Mouse (Mus musculus) CH12.LX (cell line): Measurements from ENCODE around the gene Lipt2. TPM values are rescaled to one million over a fixed set of nuclear protein-coding genes. Genes with fewer than 3 reads are reported as not detected.

Experiments
- DNase-seq: peaks from one replicate; pipeline ENCODE4 v3.0.0-alpha.2; 2013; ENCODE audit errors: extremely low read depth
- H3K27ac ChIP-seq: 2 replicates; pipeline ENCODE4 v1.5.1; 2012; ENCODE audit warnings: low read depth, mild to moderate bottlenecking, control low read depth, moderate library complexity; ENCODE audit not compliant: insufficient read depth
- H3K27me3 ChIP-seq: replicated peaks from 2 replicates; pipeline ENCODE3; 2012; ENCODE audit warnings: inconsistent platforms
- H3K36me3 ChIP-seq, 2 experiments: replicated peaks in 1 of 2; 2 replicates each; pipeline versions ENCODE3 to v1.6.1; 2012; ENCODE audit warnings: inconsistent platforms in 1 of 2, low read length in 1 of 2, mild to moderate bottlenecking in 1 of 2, mixed read lengths in 1 of 2, moderate library complexity in 1 of 2; ENCODE audit not compliant: control insufficient read depth in 1 of 2, insufficient read depth in 1 of 2
- H3K4me1 ChIP-seq, 2 experiments: 2 replicates each; pipeline ENCODE4 v1.6.1; 2012; ENCODE audit warnings: inconsistent platforms in 1 of 2, moderate library complexity in 1 of 2; ENCODE audit not compliant: insufficient read depth in 2 of 2, control insufficient read depth in 1 of 2
- H3K4me2 ChIP-seq: 2 replicates; pipeline ENCODE4 v1.6.1; 2012; ENCODE audit warnings: low read depth, mild to moderate bottlenecking, control low read depth; ENCODE audit not compliant: poor library complexity, insufficient read depth, severe bottlenecking
- H3K4me3 ChIP-seq, 3 experiments: fragments of 150-350 bp in 1 of 3; sonication (generic) in 1 of 3; replicated peaks in 1 of 3; 2 replicates each; pipeline versions ENCODE3 to v1.5.1; 2011 to 2012; ENCODE audit warnings: low read depth in 2 of 3, low read length in 2 of 3, mild to moderate bottlenecking in 2 of 3, moderate library complexity in 2 of 3, control low read depth in 1 of 3, improper control_type of control experiment in 1 of 3, inconsistent platforms in 1 of 3, mixed read lengths in 1 of 3; ENCODE audit not compliant: poor library complexity in 1 of 3
- H3K79me2 ChIP-seq: replicated peaks from 2 replicates; pipeline ENCODE4 v1.6.1; 2012; ENCODE audit warnings: mild to moderate bottlenecking, moderate library complexity; ENCODE audit not compliant: control insufficient read depth, poor library complexity, insufficient read depth, severe bottlenecking; ENCODE audit errors: extremely low read depth
- H3K9ac ChIP-seq: 2 replicates; pipeline ENCODE4 v1.6.1; 2012; ENCODE audit warnings: low read depth, mild to moderate bottlenecking, control low read depth, moderate library complexity; ENCODE audit not compliant: insufficient read depth
- H3K9me3 ChIP-seq: replicated peaks from 2 replicates; pipeline ENCODE3; 2012; ENCODE audit warnings: low read length, inconsistent platforms, mixed read lengths
- BHLHE40 ChIP-seq: IDR thresholded peaks from 2 replicates; pipeline ENCODE4 v1.6.1; 2011; ENCODE audit warnings: mild to moderate bottlenecking, low read depth, low read length, improper control_type of control experiment
- CHD1 ChIP-seq: IDR thresholded peaks from 2 replicates; pipeline ENCODE4 v1.6.1; 2012; ENCODE audit warnings: low read depth, low read length, improper control_type of control experiment, inconsistent platforms
- CHD2 ChIP-seq: IDR thresholded peaks from 2 replicates; pipeline ENCODE4 v1.6.1; 2011; ENCODE audit warnings: low read length, improper control_type of control experiment
- CTCF ChIP-seq, 2 experiments: IDR thresholded peaks in 1 of 2; conservative IDR thresholded peaks in 1 of 2; 2 replicates each; pipeline ENCODE4 v1.5.1; 2011 to 2012; ENCODE audit warnings: low read depth in 2 of 2, low read length in 2 of 2, improper control_type of control experiment in 1 of 2, inconsistent platforms in 1 of 2, mild to moderate bottlenecking in 1 of 2, moderate library complexity in 1 of 2
- E2F4 ChIP-seq: IDR thresholded peaks from 2 replicates; pipeline ENCODE4 v1.6.1; 2011; ENCODE audit warnings: low read depth, low read length, improper control_type of control experiment; ENCODE audit not compliant: insufficient replicate concordance
- ELF1 ChIP-seq: IDR thresholded peaks from 2 replicates; pipeline ENCODE4 v1.6.1; 2014; ENCODE audit warnings: low read depth, mild to moderate bottlenecking, inconsistent platforms, low read length, improper control_type of control experiment
- EP300 ChIP-seq: IDR thresholded peaks from 2 replicates; pipeline ENCODE4 v1.6.1; 2011; ENCODE audit warnings: low read length, improper control_type of control experiment
- ETS1 ChIP-seq: conservative IDR thresholded peaks from 2 replicates; pipeline ENCODE4 v1.6.1; 2012; ENCODE audit warnings: low read depth, mild to moderate bottlenecking, inconsistent platforms, low read length, improper control_type of control experiment, moderate library complexity
- GABPA ChIP-seq: IDR thresholded peaks from 2 replicates; pipeline ENCODE4 v1.6.1; 2012; ENCODE audit warnings: low read depth, low read length, improper control_type of control experiment, inconsistent platforms; ENCODE audit not compliant: insufficient replicate concordance
- HCFC1 ChIP-seq: IDR thresholded peaks from 2 replicates; pipeline ENCODE4 v1.6.1; 2012; ENCODE audit warnings: low read depth, mild to moderate bottlenecking, inconsistent platforms, low read length, improper control_type of control experiment
- IRF4 ChIP-seq: IDR thresholded peaks from 2 replicates; pipeline ENCODE4 v1.6.1; 2014; ENCODE audit warnings: low read depth, mild to moderate bottlenecking, inconsistent platforms, low read length, improper control_type of control experiment
- JUN ChIP-seq: IDR thresholded peaks from 2 replicates; pipeline ENCODE4 v1.6.1; 2011; ENCODE audit warnings: low read depth, mild to moderate bottlenecking, low read length, improper control_type of control experiment, moderate library complexity; ENCODE audit not compliant: insufficient read depth
- JUND ChIP-seq: conservative IDR thresholded peaks from 2 replicates; pipeline ENCODE4 v1.6.1; 2011; ENCODE audit warnings: low read depth, low read length, improper control_type of control experiment
- KAT2A ChIP-seq: IDR thresholded peaks from 2 replicates; pipeline ENCODE4 v1.6.1; 2012; ENCODE audit warnings: low read length, improper control_type of control experiment, inconsistent platforms; ENCODE audit not compliant: insufficient replicate concordance
- MAFK ChIP-seq: IDR thresholded peaks from 2 replicates; pipeline ENCODE4 v1.6.1; 2011; ENCODE audit warnings: low read length, improper control_type of control experiment; ENCODE audit not compliant: insufficient replicate concordance
- MAX ChIP-seq: IDR thresholded peaks from 2 replicates; pipeline ENCODE4 v1.6.1; 2011; ENCODE audit warnings: low read length, improper control_type of control experiment
- MAZ ChIP-seq: IDR thresholded peaks from 2 replicates; pipeline ENCODE4 v1.6.1; 2012; ENCODE audit warnings: low read depth, mild to moderate bottlenecking, inconsistent platforms, low read length, improper control_type of control experiment, moderate library complexity
- MEF2A ChIP-seq: IDR thresholded peaks from 2 replicates; pipeline ENCODE4 v1.6.1; 2014; ENCODE audit warnings: low read depth, mild to moderate bottlenecking, inconsistent platforms, low read length, improper control_type of control experiment, borderline replicate concordance
- MXI1 ChIP-seq: IDR thresholded peaks from 2 replicates; pipeline ENCODE4 v1.6.1; 2011; ENCODE audit warnings: mild to moderate bottlenecking, low read depth, low read length, improper control_type of control experiment
- MYC ChIP-seq: IDR thresholded peaks from 2 replicates; pipeline ENCODE4 v1.6.1; 2011; ENCODE audit warnings: low read depth, mild to moderate bottlenecking, improper control_type of control experiment, low read length
- NELFE ChIP-seq: IDR thresholded peaks from 2 replicates; pipeline ENCODE4 v1.6.1; 2011; ENCODE audit warnings: low read depth, low read length, improper control_type of control experiment
- NRF1 ChIP-seq: IDR thresholded peaks from 2 replicates; pipeline ENCODE4 v1.6.1; 2014; ENCODE audit warnings: low read depth, mild to moderate bottlenecking, inconsistent platforms, low read length, improper control_type of control experiment, moderate library complexity
- PAX5 ChIP-seq: IDR thresholded peaks from 2 replicates; pipeline ENCODE4 v1.6.1; 2012; ENCODE audit warnings: low read length, inconsistent platforms, mixed read lengths
- POLR2A ChIP-seq: IDR thresholded peaks from 2 replicates; pipeline ENCODE4 v1.6.1; 2011; ENCODE audit warnings: low read depth, mild to moderate bottlenecking, improper control_type of control experiment, low read length
- POLR2AphosphoS2 ChIP-seq: IDR thresholded peaks from 2 replicates; pipeline ENCODE4 v1.6.1; 2011; ENCODE audit warnings: low read depth, low read length, improper control_type of control experiment
- RAD21 ChIP-seq: IDR thresholded peaks from 2 replicates; pipeline ENCODE4 v1.6.1; 2011; ENCODE audit warnings: low read depth, mild to moderate bottlenecking, low read length, improper control_type of control experiment, moderate library complexity
- RCOR1 ChIP-seq: conservative IDR thresholded peaks from 2 replicates; pipeline ENCODE4 v1.6.1; 2012; ENCODE audit warnings: low read depth, mild to moderate bottlenecking, inconsistent platforms, low read length, improper control_type of control experiment
- SIN3A ChIP-seq: IDR thresholded peaks from 2 replicates; pipeline ENCODE4 v1.6.1; 2012; ENCODE audit warnings: low read length, improper control_type of control experiment, inconsistent platforms
- SMC3 ChIP-seq: IDR thresholded peaks from 2 replicates; pipeline ENCODE4 v1.6.1; 2011; ENCODE audit warnings: low read depth, low read length, improper control_type of control experiment
- TBP ChIP-seq: conservative IDR thresholded peaks from 2 replicates; pipeline ENCODE4 v1.6.1; 2011; ENCODE audit warnings: low read depth, low read length, improper control_type of control experiment
- TCF12 ChIP-seq: IDR thresholded peaks from 2 replicates; pipeline ENCODE4 v1.6.1; 2014; ENCODE audit warnings: low read depth, mild to moderate bottlenecking, inconsistent platforms, low read length, improper control_type of control experiment
- UBTF ChIP-seq: IDR thresholded peaks from 2 replicates; pipeline ENCODE4 v1.6.1; 2012; ENCODE audit warnings: low read depth, mild to moderate bottlenecking, inconsistent platforms, low read length, improper control_type of control experiment, moderate library complexity
- USF1 ChIP-seq: IDR thresholded peaks from 2 replicates; pipeline ENCODE4 v1.6.1; 2014; ENCODE audit warnings: low read depth, mild to moderate bottlenecking, inconsistent platforms, low read length, improper control_type of control experiment
- USF2 ChIP-seq: conservative IDR thresholded peaks from 2 replicates; pipeline ENCODE4 v1.6.1; 2011; ENCODE audit warnings: low read depth, low read length, improper control_type of control experiment
- ZC3H11A ChIP-seq: IDR thresholded peaks from 2 replicates; pipeline ENCODE4 v1.6.1; 2012; ENCODE audit warnings: low read depth, mild to moderate bottlenecking, inconsistent platforms, low read length, improper control_type of control experiment
- ZKSCAN1 ChIP-seq: IDR thresholded peaks from 2 replicates; pipeline ENCODE4 v1.6.1; 2012; ENCODE audit warnings: low read depth, inconsistent platforms, low read length, improper control_type of control experiment, borderline replicate concordance
- ZMIZ1 ChIP-seq: IDR thresholded peaks from 2 replicates; pipeline ENCODE4 v1.6.1; 2012; ENCODE audit warnings: low read depth, mild to moderate bottlenecking, inconsistent platforms, low read length, improper control_type of control experiment
- ZNF384 ChIP-seq: IDR thresholded peaks from 2 replicates; pipeline ENCODE4 v1.6.1; 2012; ENCODE audit warnings: low read depth, low read length, improper control_type of control experiment, inconsistent platforms
- dilution Hi-C: fragments of 300-500 bp; cut with MboI; formaldehyde crosslinking; loops from 2 replicates; pipeline ENCODE4 v1.14.3; 2020; ENCODE audit warnings: low sequenced_read_pairs; ENCODE audit not compliant: extremely low pct_unique_long_range_greater_than_20kb, extremely low pct_ligation_motif_present
- in situ Hi-C: fragments of 300-500 bp; cut with MboI; formaldehyde crosslinking; loops from 3 replicates; pipeline ENCODE4 v1.14.3; 2019; ENCODE audit warnings: low sequenced_read_pairs, low pct_ligation_motif_present, low pct_unique_long_range_greater_than_20kb, mixed read lengths
- polyA plus RNA-seq: library from polyadenylated mRNA; unstranded; fragments of >175 nt; gene quantifications from 2 replicates; pipeline ENCODE4 v1.2.1, GENCODE M21; 2012; ENCODE audit warnings: low read depth; ENCODE audit not compliant: insufficient read length
- total RNA-seq, 2 experiments: library from RNA; depleted of rRNA; stranded (reverse); fragments of 300-350 nt in 1 of 2; fragments of >200 nt in 1 of 2; gene quantifications; 2 replicates each; pipeline ENCODE4 v1.2.3; 2012 to 2014

The Lipt2 gene
- total and polyA plus RNA-seq, 3 experiments, result 5.3 to 15.4 (median 10.3) TPM

DNA sequence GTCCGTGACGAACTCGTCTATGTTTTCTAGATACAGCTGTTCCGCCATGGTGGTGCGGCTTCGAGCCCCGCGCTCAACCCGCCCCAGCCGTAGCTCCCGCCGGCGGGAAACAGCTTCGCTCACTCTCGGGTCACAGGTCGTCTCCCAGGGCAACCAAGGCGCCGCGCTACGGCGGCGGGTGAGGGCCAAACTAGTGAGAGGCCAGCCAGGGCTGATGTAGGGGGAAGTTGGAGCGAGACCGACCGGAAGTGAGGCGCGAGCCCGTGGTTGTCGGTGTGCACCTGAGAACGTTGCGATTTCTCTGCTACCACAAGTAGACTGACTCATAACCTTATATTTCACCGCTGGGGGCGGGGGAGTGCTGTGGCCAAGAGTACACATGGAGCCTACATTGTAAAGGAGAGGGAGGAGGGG is 37.7 kb upstream of the Lipt2 start, which contains the start of gene Pold3:
Gene Pold3 (minus strand): TSS at position 190 of the 414 bp plus-strand sequence.
- H3K27ac ChIP-seq, result peak within 1 kb of the TSS; percentile 92
- dilution Hi-C loops (no loop called here), in situ Hi-C loops (no loop called here)
- H3K9me3 ChIP-seq, result peaks cover 8% of the 10 kb centered on the region
- peaks cover 11 to 73% of the 10 kb centered on the region in 2 experiments; a peak in 3 of 4 replicates for H3K4me1 ChIP-seq
- peak within 1 kb of the TSS; percentile 85 to 88 (median 87) for H3K4me3 ChIP-seq
- peak; percentile 92 for TF ChIP-seq HCFC1
- 0 out of 2 replicates have a peak, but pooled peaks have one; percentile 44 for TF ChIP-seq NELFE
- TF ChIP-seq RAD21, result no peak
- TF ChIP-seq ZNF384, result 0 out of 2 replicates have a peak, but pooled peaks have one; percentile 19
- no peak for TF ChIP-seq PAX5
- TF ChIP-seq JUN, result 0 out of 2 replicates have a peak, but pooled peaks have one; percentile 33
- no peak for TF ChIP-seq SMC3
- no peak for TF ChIP-seq ZKSCAN1
- 0 out of 2 replicates have a peak, but pooled peaks have one; percentile 46 for TF ChIP-seq MAFK
- TF ChIP-seq MAZ, result peak; percentile 86
- TF ChIP-seq JUND, result no peak
- TF ChIP-seq CHD2, result peak; percentile 93
- TF ChIP-seq MXI1, result peak; percentile 97
- TF ChIP-seq ELF1, result peak; percentile 93
- peak; percentile 82 for TF ChIP-seq TCF12
- TF ChIP-seq TBP, result peak; percentile 58; the same call in 1 of the 2 replicates
- TF ChIP-seq NRF1, result peak; percentile 46; the same call in 1 of the 2 replicates
- TF ChIP-seq RCOR1, result no peak
- TF ChIP-seq GABPA, result no peak
- TF ChIP-seq UBTF, result no peak
- peak; percentile 77 for TF ChIP-seq ETS1
- peak; percentile 80 for TF ChIP-seq IRF4
- peak; percentile 99 for TF ChIP-seq E2F4
- TF ChIP-seq EP300, result 0 out of 2 replicates have a peak, but pooled peaks have one; percentile 26
- TF ChIP-seq USF1, result no peak
- TF ChIP-seq MYC, result peak; percentile 79
- peak; percentile 87; the same call in 1 of the 2 replicates for TF ChIP-seq MEF2A
- peak; percentile 89; the same call in 1 of the 2 replicates for TF ChIP-seq MAX
- peak; percentile 100 for TF ChIP-seq SIN3A
- no peak for TF ChIP-seq CHD1
- peak; percentile 58; the same call in 1 of the 2 replicates for TF ChIP-seq POLR2AphosphoS2
- peak; percentile 88 for TF ChIP-seq BHLHE40
- TF ChIP-seq POLR2A, result peak; percentile 73
- no peak; the same call in 1 of the 2 replicates for TF ChIP-seq ZMIZ1
- peak; percentile 97 for TF ChIP-seq KAT2A
- TF ChIP-seq USF2, result no peak
- no peak for TF ChIP-seq ZC3H11A
- peak in 1 of 2 experiments; percentile 23; a peak in 1 of 4 replicates for TF ChIP-seq CTCF (conservative IDR thresholded peaks at IDR 0.05 in 1 of 2, IDR thresholded peaks at IDR 0.05 in 1 of 2; ENCODE audit: low read depth in 2 of 2, low read length in 2 of 2)
- no peaks in the 10 kb centered on the region for H3K27me3 ChIP-seq
- peak within 1 kb of the TSS; percentile 90 for H3K4me2 ChIP-seq
- H3K9ac ChIP-seq, result peak within 1 kb of the TSS; percentile 99
- peaks cover 13 to 32% of the 10 kb centered on the region in 2 experiments for H3K36me3 ChIP-seq
- DNase-seq, result peak; percentile 99
- H3K79me2 ChIP-seq, result peaks cover 30% of the 10 kb centered on the region
